Mouse (Mus musculus): ENCODE measurements around the gene Tmem179b.

- TF ChIP-seq CTCF (IDR thresholded peaks at IDR 0.05; ENCODE audit: control insufficient read depth, insufficient read depth, insufficient replicate concordance, low read depth, low read length): 0 out of 2 replicates have a peak, but pooled peaks have one; percentile 1
- peak; percentile 70 for TF ChIP-seq POLR2A (IDR thresholded peaks at IDR 0.05; ENCODE audit: control insufficient read depth, low read depth, low read length)
These were observed 32.9 kb downstream of the Tmem179b start, which contains the start of gene Stx5a for GRCm38 (mm10) chr19:8741243-8741869.

All from testis, adult 2 months (tissue).